Mouse (Mus musculus) heart, embryonic 15.5 days (tissue): Measurements from ENCODE around the gene Gm38431. TPM values are rescaled to one million over a fixed set of nuclear protein-coding genes. Genes with fewer than 3 reads are reported as not detected.
A peak's percentile ranks its signal among the peaks of the same experiment; 100 is the strongest.

Experiments used
- ATAC-seq: fragments of 200-750 bp; cut with Nextera tagmentation; replicated peaks from 2 replicates; pipeline ENCODE4 v1.8.0; 2017; ENCODE audit warnings: low read depth, moderate TSS enrichment; ENCODE audit not compliant: insufficient number of reproducible peaks, insufficient read depth, low FRiP score
- H3K27ac ChIP-seq: fragments of 300-500 bp; sonication (generic); 2 replicates; pipeline ENCODE4 v1.5.1; 2015; ENCODE audit warnings: mild to moderate bottlenecking, inconsistent platforms
- H3K27me3 ChIP-seq: fragments of 300-500 bp; sonication (generic); 2 replicates; pipeline ENCODE4 v1.6.1; 2015; ENCODE audit warnings: inconsistent platforms
- H3K36me3 ChIP-seq: fragments of 300-500 bp; sonication (generic); 2 replicates; pipeline ENCODE4 v1.6.1; 2015; ENCODE audit warnings: mild to moderate bottlenecking, inconsistent platforms
- H3K4me1 ChIP-seq: fragments of 300-500 bp; sonication (generic); replicated peaks from 2 replicates; pipeline ENCODE4 v1.6.1; 2015; ENCODE audit warnings: inconsistent platforms
- H3K4me2 ChIP-seq: fragments of 300-500 bp; sonication (generic); 2 replicates; pipeline ENCODE4 v1.6.1; 2015; ENCODE audit warnings: inconsistent platforms, mild to moderate bottlenecking, moderate library complexity
- H3K4me3 ChIP-seq: fragments of 300-500 bp; sonication (generic); 2 replicates; pipeline ENCODE4 v1.5.1; 2015; ENCODE audit warnings: mild to moderate bottlenecking, inconsistent platforms
- H3K9ac ChIP-seq: fragments of 300-500 bp; sonication (generic); 2 replicates; pipeline ENCODE4 v1.6.1; 2015; ENCODE audit warnings: mild to moderate bottlenecking, inconsistent platforms
- H3K9me3 ChIP-seq: fragments of 300-500 bp; sonication (generic); replicated peaks from 2 replicates; pipeline ENCODE4 v1.6.1; 2016; ENCODE audit warnings: inconsistent platforms
- WGBS: fragments of 180-500 bp; shearing (Covaris S2); methylation state at CpG from one replicate; pipeline ENCODE4 v1.1.7; 2015; ENCODE audit warnings: mixed read lengths; 5-methylcytosine and 5-hydroxymethylcytosine counted together
- polyA plus RNA-seq: library from polyadenylated mRNA; unstranded; fragments of >200 nt; fragmentation: Nextera tagmentation; extraction: Ambion mirVana; gene quantifications from 2 replicates; pipeline ENCODE4 v1.2.1, GENCODE M21; 2015

Gene Gm38431
- polyA plus RNA-seq, 1 experiment from 2014 or later: 1.1 TPM

- Histone ChIP-seq H3K36me3 (0 out of 2 replicates have a peak, but pooled peaks cover 3% of the 10 kb centered on the region), H3K27me3 (no peaks in the 10 kb centered on the region), H3K9ac (no peak overlapping the region), H3K9me3 (no peaks in the 10 kb centered on the region), H3K4me2 (no peak overlapping the region), H3K4me3 (no peak overlapping the region), H3K4me1 (0 out of 2 replicates have a peak, but pooled peaks cover 7% of the 10 kb centered on the region), H3K27ac (no peak overlapping the region)
- WGBS: 87% methylated on average over 2 of the region's 2 CpGs
- no peak for ATAC-seq
Measured at GRCm38 (mm10) chr9:21102076-21102475, 10.3 kb upstream of the Gm38431 start.

- no peaks in the 10 kb centered on the region for H3K36me3 ChIP-seq
- no peaks in the 10 kb centered on the region for H3K9me3 ChIP-seq
- no peak overlapping the region for H3K9ac ChIP-seq
- H3K4me3 ChIP-seq: no peak overlapping the region
- ATAC-seq: no peak
- no peak overlapping the region for H3K27ac ChIP-seq
- 0 out of 2 replicates have a peak, but pooled peaks cover 7% of the 10 kb centered on the region for H3K4me1 ChIP-seq
- 38% methylated on average over 15 of the region's 15 CpGs for WGBS
- peak overlapping the region; percentile 18; the same call in 1 of the 2 replicates for H3K4me2 ChIP-seq
- H3K27me3 ChIP-seq: no peaks in the 10 kb centered on the region
Measured at GRCm38 (mm10) chr9:21100447-21101161, 8.8 kb upstream of the Gm38431 start.

- Histone ChIP-seq H3K9ac (no peak overlapping the region), H3K4me2 (no peak overlapping the region), H3K27me3 (no peaks in the 10 kb centered on the region), H3K4me1 (0 out of 2 replicates have a peak, but pooled peaks cover 7% of the 10 kb centered on the region), H3K9me3 (no peaks in the 10 kb centered on the region), H3K27ac (no peak overlapping the region), H3K4me3 (no peak overlapping the region), H3K36me3 (no peaks in the 10 kb centered on the region)
- ATAC-seq: no peak
- 60% methylated on average over 8 of the region's 8 CpGs for WGBS
Measured at GRCm38 (mm10) chr9:21097793-21098192, 6.0 kb upstream of the Gm38431 start.

- no peaks in the 10 kb centered on the region for H3K9me3 ChIP-seq
- no peaks in the 10 kb centered on the region for H3K27me3 ChIP-seq
- peaks cover 12% of the 10 kb centered on the region; the same call in 1 of the 2 replicates for H3K4me1 ChIP-seq
- H3K4me3 ChIP-seq: no peak overlapping the region
- H3K27ac ChIP-seq: no peak overlapping the region
- WGBS: 90% methylated on average over 4 of the region's 4 CpGs
- no peak overlapping the region for H3K9ac ChIP-seq
- ATAC-seq: no peak
- no peak overlapping the region for H3K4me2 ChIP-seq
- H3K36me3 ChIP-seq: no peaks in the 10 kb centered on the region
Measured at GRCm38 (mm10) chr9:21095958-21096357, 4.2 kb upstream of the Gm38431 start.

GRCm38 (mm10) chr9:21093423-21093822 lies 1.6 kb upstream of the Gm38431 start:
- 90% methylated on average over 9 of the region's 9 CpGs for WGBS
- H3K9ac ChIP-seq: no peak overlapping the region
- no peak overlapping the region for H3K27ac ChIP-seq
- no peaks in the 10 kb centered on the region for H3K9me3 ChIP-seq
- H3K4me3 ChIP-seq: no peak overlapping the region
- H3K27me3 ChIP-seq: no peaks in the 10 kb centered on the region
- no peak for ATAC-seq
- H3K36me3 ChIP-seq: peaks cover 20% of the 10 kb centered on the region
- peaks cover 28% of the 10 kb centered on the region for H3K4me1 ChIP-seq
- H3K4me2 ChIP-seq: no peak overlapping the region

GRCm38 (mm10) chr9:21090972-21091706 lies 658 bp downstream of the Gm38431 start:
- H3K27ac ChIP-seq: peak overlapping the region; percentile 90
- H3K36me3 ChIP-seq: peaks cover 40% of the 10 kb centered on the region
- H3K9ac ChIP-seq: peak overlapping the region; percentile 73
- H3K4me3 ChIP-seq: peak overlapping the region; percentile 74
- peak; percentile 2; the same call in 1 of the 2 replicates for ATAC-seq
- H3K4me2 ChIP-seq: peak overlapping the region; percentile 85
- H3K4me1 ChIP-seq: peaks cover 24% of the 10 kb centered on the region
- H3K9me3 ChIP-seq: no peaks in the 10 kb centered on the region
- H3K27me3 ChIP-seq: no peaks in the 10 kb centered on the region
- 1% methylated on average over 24 of the region's 24 CpGs for WGBS

GRCm38 (mm10) chr9:21090537-21090936 lies 1.3 kb downstream of the Gm38431 start:
- no peak for ATAC-seq
- WGBS: 85% methylated on average over 1 of the region's 1 CpGs
- H3K4me3 ChIP-seq: peak overlapping the region; percentile 74
- H3K27me3 ChIP-seq: no peaks in the 10 kb centered on the region
- H3K4me2 ChIP-seq: peak overlapping the region; percentile 85
- no peaks in the 10 kb centered on the region for H3K9me3 ChIP-seq
- H3K9ac ChIP-seq: peak overlapping the region; percentile 73
- no peak overlapping the region for H3K27ac ChIP-seq
- peaks cover 46% of the 10 kb centered on the region for H3K36me3 ChIP-seq
- peaks cover 24% of the 10 kb centered on the region for H3K4me1 ChIP-seq

GRCm38 (mm10) chr9:21083324-21083723 lies 8.5 kb downstream of the Gm38431 start:
- peak; percentile 20; the same call in 1 of the 2 replicates for ATAC-seq
- no peak overlapping the region for H3K4me2 ChIP-seq
- peaks cover 88% of the 10 kb centered on the region for H3K36me3 ChIP-seq
- 59% methylated on average over 3 of the region's 3 CpGs for WGBS
- H3K9me3 ChIP-seq: no peaks in the 10 kb centered on the region
- 0 out of 2 replicates have a peak, but pooled peaks cover 3% of the 10 kb centered on the region for H3K4me1 ChIP-seq
- no peak overlapping the region for H3K9ac ChIP-seq
- H3K27me3 ChIP-seq: no peaks in the 10 kb centered on the region
- H3K27ac ChIP-seq: no peak overlapping the region
- no peak overlapping the region for H3K4me3 ChIP-seq

GRCm38 (mm10) chr9:21081127-21081526 lies 10.7 kb downstream of the Gm38431 start:
- 83% methylated on average over 9 of the region's 9 CpGs for WGBS
- no peak for ATAC-seq
- H3K36me3 ChIP-seq: peaks cover 90% of the 10 kb centered on the region
- no peak overlapping the region for H3K9ac ChIP-seq
- no peaks in the 10 kb centered on the region for H3K9me3 ChIP-seq
- H3K4me2 ChIP-seq: no peak overlapping the region
- H3K27me3 ChIP-seq: no peaks in the 10 kb centered on the region
- no peak overlapping the region for H3K27ac ChIP-seq
- 0 out of 2 replicates have a peak, but pooled peaks cover 3% of the 10 kb centered on the region for H3K4me1 ChIP-seq
- H3K4me3 ChIP-seq: no peak overlapping the region

- Histone ChIP-seq H3K4me1 (peaks cover 15% of the 10 kb centered on the region), H3K27ac (no peak overlapping the region), H3K27me3 (no peaks in the 10 kb centered on the region), H3K36me3 (peaks cover 55% of the 10 kb centered on the region), H3K4me2 (no peak overlapping the region), H3K4me3 (no peak overlapping the region), H3K9ac (no peak overlapping the region), H3K9me3 (no peaks in the 10 kb centered on the region)
- no peak for ATAC-seq
- WGBS: 80% methylated on average over 3 of the region's 3 CpGs
Measured at GRCm38 (mm10) chr9:21075625-21076024, 16.2 kb downstream of the Gm38431 start.

- Histone ChIP-seq H3K27ac (peak overlapping the region; percentile 60; the same call in 1 of the 2 replicates), H3K27me3 (no peaks in the 10 kb centered on the region), H3K36me3 (peaks cover 41% of the 10 kb centered on the region), H3K9ac (no peak overlapping the region), H3K4me1 (peaks cover 15% of the 10 kb centered on the region), H3K9me3 (no peaks in the 10 kb centered on the region), H3K4me2 (no peak overlapping the region), H3K4me3 (no peak overlapping the region)
- no peak for ATAC-seq
- WGBS: 76% methylated on average over 1 of the region's 1 CpGs
Measured at GRCm38 (mm10) chr9:21074173-21074572, 17.6 kb downstream of the Gm38431 start.
